Mouse (Mus musculus): ENCODE data around the gene Slc15a1.

The Slc15a1 gene

DNA sequence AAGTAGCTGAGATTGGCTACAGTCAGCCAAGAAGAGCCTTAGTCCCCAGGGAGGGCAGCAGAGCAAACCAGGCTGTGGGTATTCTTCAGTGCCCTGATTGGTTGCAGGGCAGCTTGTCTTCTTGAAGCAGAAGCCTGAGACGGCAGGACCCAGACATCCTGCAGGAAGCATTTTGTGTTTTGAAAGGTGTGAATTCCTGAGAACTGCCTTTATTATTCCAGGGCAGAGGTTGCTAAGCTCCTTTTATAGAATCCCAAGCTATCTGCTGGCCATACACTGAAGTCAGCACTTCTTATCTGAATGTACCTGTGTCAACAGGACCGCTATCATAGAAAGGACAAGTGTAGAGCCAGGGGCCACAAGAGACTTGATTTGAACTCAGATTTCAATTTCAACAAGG, 10.8 kb downstream of the Slc15a1 start:
- ATAC-seq (ENCODE audit: insufficient number of reproducible peaks, low FRiP score, low TSS enrichment), result no peak

DNA sequence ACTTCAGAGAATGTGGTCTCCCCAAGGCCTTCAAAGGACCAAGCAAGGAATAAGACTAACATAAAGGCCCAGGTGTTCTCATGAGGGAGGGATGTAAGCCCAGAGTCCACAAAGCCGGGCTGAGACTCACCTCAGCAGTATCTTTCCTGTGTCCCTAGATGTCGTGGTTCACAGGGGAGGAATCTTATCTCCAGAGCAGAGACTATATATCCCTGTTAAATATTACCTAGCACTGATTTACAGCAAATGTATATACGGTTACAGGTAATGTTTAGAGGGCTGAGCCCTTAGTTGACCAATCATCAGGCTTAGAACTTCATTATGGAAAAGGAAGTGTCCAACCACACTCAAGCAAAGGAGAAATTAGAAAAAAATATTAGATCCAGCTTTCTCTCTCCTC, 11.3 kb downstream of the Slc15a1 start:
- ATAC-seq (ENCODE audit: insufficient number of reproducible peaks, low FRiP score, low TSS enrichment), result no peak

DNA sequence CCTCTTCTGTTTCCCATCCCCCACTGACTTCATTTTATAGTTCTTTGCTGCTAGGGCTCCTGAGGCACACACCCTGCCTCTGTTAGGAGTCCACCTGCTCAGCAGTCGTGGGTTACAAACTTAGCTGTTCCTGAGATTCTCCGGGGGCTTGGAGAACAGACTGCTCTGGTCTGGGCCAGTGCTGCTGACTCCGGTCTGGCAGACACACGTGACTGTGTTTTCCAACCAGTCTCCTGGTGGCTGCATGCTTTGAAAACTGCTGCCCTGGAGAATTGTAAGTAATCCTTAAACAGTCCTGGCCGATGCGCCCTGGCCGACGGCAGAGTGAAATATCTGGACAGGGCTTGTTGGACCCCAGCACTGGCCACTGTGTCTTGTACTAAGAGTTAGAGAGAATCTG, 12.7 kb downstream of the Slc15a1 start:
- no peak for ATAC-seq (ENCODE audit: insufficient number of reproducible peaks, low FRiP score, low TSS enrichment)

DNA sequence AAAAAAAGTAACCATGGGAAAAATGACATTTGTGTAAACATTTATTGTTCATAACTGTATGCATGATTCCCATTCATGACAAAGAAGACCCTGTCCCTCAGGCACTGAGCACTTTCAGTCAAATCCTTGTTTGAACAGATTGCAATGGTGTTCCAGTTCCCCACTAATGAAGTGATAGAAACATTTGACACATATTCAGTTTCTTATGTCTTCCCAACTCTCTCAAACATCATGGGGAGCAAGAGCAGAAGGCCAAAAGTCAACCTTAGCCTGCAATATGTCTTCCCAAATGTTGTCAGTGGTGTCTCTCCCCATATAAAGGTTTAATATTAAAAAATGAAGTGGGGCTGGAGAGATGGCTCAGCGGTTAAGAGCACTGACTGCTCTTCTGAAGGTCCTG, 19.3 kb downstream of the Slc15a1 start:
- ATAC-seq (ENCODE audit: insufficient number of reproducible peaks, low FRiP score, low TSS enrichment), result no peak

DNA sequence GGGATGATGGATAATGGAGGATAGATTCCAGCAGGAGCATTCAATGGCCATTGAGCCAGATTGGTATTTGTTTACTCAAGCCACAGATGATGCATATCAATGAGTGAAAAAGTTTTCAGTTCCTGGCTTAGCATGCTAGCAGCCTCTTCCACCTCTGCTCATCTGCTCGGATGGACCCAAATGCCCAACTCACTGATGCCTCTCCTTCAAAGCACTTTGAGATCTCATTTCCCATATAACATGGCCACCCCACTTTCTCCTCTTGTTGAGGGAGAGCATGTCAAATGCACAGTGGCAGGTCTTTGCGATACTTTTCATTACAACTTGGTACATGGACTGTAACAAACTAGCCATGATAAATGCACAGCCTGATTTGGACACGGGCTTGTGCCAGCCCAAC, 20.6 kb downstream of the Slc15a1 start:
- no peak for ATAC-seq (ENCODE audit: insufficient number of reproducible peaks, low FRiP score, low TSS enrichment)

DNA sequence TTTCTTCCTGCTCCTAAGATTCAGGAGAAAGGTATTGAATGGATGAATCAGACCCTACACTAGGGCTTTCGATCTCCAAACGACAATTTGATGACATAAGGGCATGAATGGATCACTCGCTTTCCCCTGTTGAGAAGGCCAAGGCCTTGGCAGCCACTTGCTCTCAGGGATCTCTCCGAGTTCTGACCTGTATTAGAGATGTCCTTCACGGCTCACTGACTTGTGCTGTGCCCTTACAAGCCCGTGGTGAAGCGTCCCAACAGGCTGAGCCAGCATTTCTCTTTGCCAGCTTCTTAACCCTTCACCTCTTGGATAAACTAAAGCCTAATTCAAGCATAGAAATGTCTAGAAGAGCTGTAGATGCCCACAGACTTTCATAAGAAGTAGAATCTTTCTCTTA, 22.9 kb downstream of the Slc15a1 start:
- no peak for ATAC-seq (ENCODE audit: insufficient number of reproducible peaks, low FRiP score, low TSS enrichment)

DNA sequence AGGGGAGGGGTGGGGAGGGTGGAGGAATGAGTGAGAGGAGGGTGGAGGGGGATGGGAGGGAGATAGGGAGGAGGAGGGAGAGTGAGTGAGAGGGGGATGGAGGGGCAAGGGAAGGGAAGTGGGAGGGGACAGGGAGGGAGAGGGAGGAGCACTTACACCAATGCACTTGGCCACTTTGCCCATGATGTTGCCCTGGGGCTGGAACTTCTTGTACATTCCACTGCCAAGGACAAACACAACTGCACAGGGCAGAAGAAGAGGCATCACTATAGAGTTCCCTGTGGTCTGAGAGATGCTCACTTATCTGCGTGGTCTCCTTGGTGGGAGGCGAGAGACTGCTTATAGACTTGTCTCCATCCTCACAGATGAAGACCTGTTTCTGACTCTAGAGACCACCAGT, 23.5 kb downstream of the Slc15a1 start:
- no peak for ATAC-seq (ENCODE audit: insufficient number of reproducible peaks, low FRiP score, low TSS enrichment)

DNA sequence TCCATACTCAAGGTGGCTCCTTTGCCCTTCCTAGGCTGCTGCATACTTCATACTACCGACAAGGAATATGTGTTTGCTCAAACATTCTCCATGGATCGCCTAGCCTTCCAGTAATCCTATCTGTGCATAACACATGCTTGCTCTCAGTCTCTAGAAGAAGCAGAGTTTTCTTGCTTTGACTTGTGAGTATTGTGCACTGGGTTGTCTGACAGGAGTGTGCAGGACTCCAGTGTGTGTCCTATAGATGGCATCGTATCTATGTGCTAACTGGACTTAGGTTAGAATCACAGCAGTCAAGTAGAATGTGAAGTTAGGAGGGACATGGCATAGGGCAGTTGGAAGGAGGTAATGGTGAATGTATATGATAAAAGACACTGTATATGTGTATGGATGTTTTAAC, 26.0 kb downstream of the Slc15a1 start:
- ATAC-seq (ENCODE audit: insufficient number of reproducible peaks, low FRiP score, low TSS enrichment), result no peak

DNA sequence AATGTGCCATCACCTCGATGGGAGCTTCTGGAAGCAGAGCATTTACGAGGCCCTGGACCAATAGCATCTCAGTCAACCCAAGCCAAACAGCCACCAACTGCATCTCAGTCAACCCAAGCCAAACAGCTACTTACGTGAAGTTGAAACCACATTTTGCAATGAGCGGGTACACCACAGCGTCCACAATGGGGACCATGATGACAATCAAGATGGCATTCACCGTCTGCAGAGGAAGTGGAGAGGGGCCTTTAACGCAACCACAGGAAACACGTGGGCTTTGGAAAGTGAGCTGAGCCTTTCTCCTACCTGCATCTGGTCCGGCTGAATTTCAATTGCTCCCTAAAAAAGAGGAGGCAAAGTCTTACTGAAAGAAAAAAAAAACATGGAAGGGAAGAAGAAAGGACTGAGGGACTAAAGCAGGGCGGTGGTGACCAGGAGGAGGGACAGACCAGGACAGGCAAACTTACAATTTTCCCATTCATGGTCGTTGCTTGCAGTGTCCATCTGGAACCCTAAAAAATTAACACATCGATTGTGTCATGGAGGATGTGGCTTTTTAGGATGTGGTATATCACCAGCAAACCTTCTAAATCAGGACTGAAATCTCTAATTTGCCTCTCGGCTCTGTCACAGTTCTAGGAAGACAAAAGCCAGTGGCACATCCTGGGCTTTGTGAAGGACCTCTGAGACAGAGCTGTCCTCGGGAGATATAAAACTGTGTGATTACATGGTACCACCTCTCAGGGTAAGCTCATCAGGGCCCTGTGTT, 26.9 kb downstream of the Slc15a1 start:
- no peak for ATAC-seq (ENCODE audit: insufficient number of reproducible peaks, low FRiP score, low TSS enrichment)

DNA sequence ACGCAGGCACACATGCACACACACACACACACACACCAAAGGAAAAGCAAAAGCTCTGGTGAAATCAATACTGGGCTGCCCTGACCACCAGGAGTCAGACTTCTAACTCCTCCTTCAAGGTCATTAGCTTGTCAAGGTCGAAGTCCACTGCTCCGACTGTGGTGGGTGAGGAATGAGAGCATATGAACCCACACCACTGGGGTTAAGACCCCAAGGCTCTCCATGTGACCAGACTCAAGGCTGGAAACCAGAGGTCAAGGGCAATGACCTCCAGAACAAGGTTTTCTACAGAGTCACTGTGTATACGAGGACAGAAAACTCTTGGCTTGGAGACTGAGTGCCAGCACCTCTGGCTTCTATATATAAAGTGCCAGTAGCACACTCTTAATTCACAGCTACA, 31.2 kb downstream of the Slc15a1 start:
- ATAC-seq (ENCODE audit: insufficient number of reproducible peaks, low FRiP score, low TSS enrichment), result no peak

DNA sequence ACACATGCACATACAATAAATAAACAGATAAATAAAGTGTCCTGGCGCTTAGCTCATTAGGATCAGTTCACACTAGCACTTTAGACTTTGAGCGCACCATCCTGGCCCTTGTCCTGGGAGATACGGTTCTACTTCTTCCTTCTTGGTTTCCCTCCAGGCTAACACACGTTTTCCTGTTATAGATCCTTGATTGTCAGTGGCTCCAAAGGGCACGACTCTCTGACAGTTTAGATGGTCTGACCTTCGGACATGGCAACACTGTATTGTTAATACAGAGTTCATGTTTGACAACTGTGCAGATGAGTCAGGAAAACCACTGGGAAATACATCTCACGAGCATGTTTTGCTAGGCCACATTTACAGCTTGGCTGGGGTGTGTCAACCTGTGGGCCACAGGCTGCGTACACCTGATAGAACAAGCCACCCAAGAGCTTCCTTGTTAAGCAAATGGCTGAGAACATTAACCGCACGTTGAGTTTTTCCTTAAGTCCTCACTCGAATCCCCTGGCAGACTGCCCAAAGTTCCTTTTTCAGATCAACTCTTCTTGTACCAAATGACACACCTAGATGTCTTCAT, 33.4 kb downstream of the Slc15a1 start:
- no peak for ATAC-seq (ENCODE audit: insufficient number of reproducible peaks, low FRiP score, low TSS enrichment)

DNA sequence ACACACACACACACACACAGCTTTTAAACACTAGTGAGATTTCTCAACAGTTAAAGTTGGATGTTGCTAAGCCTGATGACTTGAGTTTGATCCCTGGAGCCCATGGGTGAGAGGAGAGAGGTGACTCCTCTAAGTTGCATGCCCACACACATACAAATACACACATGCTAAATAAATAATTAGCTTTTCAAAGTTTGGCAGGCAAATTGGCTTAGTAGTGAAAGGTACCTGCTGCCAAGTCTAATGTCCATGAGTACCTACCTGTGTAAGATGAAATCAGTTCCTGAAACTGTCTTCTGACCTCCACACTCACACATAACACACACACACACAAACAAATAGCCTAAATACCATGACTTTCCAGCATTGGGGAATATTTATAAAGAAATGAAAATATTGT, 35.5 kb downstream of the Slc15a1 start:
- ATAC-seq (ENCODE audit: insufficient number of reproducible peaks, low FRiP score, low TSS enrichment), result no peak

DNA sequence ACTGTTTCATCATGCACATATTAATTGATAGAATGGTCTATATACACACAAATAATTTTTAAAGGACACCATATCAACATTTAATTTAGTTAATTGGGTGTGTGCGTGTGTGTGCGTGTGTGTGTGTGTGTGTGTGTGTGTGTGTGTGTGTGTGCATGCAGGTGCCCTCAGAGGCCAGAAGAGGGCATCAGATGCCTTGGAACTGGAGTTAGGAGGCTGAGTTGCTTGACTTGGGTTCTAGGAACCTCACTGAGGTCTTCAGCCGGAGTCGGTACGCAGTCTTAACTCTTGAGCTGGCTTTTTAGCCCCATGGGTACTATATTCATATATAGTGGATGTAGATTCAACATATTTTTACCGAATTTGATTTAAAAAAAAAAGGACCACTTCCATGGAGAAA, 37.4 kb downstream of the Slc15a1 start:
- ATAC-seq (ENCODE audit: insufficient number of reproducible peaks, low FRiP score, low TSS enrichment), result no peak

DNA sequence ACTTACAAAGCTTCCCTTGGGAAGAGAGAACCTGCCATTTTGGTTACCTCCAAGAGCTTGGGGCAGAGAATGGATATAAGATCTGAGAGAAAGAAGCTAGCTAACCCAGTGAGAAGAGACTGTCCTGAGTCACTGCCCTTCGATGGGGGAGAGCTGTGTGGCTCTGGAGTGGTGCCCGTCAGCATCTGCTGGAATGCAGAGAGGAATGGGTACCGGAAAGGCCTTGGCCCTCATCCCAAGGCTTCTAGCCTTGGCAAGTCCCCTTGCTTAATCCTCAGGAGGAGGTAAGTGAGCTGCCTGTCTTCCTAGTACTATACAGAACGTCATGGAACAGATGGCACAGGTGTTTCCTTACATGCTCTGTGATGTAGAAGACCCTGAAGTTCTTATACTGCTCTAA, 38.6 kb downstream of the Slc15a1 start:
- ATAC-seq (ENCODE audit: insufficient number of reproducible peaks, low FRiP score, low TSS enrichment), result no peak

DNA sequence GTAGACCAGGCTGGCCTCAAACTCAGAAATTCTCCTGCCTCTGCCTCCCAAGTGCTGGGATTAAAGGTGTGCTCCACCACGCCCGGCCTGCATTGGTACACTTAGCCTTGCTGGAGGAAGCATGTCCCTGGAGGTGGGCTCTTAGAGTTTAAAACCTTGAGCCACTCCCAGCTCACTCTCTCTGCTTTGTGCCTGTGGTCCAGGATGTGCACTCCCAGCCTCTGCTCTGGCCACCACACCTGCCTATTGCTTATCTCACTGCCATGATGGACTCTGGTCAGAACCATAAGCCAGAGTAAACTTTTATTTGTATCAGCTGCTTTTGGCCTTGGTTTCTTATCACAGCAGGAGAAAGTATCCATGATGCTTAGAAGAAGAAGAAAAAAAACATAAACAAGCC, 40.7 kb downstream of the Slc15a1 start:
- ATAC-seq (ENCODE audit: insufficient number of reproducible peaks, low FRiP score, low TSS enrichment), result no peak

DNA sequence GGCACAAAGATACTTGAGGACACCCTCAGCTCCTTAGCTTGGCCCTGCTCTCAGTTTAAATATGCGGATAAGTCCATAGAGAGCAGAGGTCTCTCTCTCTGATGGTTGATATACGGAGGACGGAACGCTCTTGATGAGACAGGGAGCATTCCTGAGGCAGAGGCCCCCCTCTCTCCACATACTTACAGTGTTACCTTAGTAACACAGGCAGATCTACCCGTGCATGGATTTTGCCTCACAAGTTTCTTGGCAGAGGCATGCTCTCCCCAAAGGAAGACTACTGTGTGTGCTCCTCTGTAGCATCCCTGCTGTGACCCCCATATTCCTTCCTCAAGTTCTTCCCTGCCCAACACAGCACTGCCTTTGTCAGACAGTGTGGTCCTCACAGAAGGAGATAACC, 42.3 kb downstream of the Slc15a1 start:
- no peak for ATAC-seq (ENCODE audit: insufficient number of reproducible peaks, low FRiP score, low TSS enrichment)

DNA sequence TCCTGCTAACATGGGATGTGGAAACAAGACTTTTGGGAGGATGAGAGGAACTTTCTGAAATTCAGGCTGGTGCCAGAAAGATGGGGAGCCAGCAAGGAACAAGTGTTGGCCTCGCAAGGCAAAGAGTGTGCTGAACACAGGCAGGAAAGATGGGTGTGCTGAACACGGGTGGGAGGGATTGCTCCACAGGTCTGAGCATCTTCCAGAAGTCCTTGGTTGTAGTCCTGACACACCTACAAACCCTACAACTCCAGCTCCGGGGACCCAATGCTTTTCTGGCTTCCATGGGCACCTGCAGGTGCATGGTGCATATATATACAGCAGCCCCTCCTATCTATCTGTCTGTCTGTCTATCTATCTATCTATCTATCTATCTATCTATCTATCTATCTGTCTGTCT, 44.1 kb downstream of the Slc15a1 start:
- no peak for ATAC-seq (ENCODE audit: insufficient number of reproducible peaks, low FRiP score, low TSS enrichment)

DNA sequence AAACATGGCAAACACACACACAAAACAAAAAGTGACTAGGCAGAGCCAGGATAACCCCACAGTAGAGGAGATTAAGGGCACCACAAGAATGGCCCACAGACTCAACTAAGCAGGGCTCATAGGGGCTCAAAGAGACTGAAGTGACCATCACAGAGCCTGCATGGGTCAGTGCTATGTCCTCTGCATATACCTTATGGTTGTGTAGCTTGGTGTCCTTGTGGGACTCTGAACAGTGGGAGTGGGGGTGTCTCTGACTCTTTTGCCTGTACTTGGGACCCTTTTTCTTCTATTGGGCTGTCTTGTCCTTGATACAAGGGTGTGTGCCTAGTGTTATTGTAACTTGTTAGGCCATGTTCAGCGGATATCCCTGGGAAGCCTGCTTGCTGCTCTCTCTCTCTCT, 46.5 kb downstream of the Slc15a1 start:
- ATAC-seq (ENCODE audit: insufficient number of reproducible peaks, low FRiP score, low TSS enrichment), result no peak

DNA sequence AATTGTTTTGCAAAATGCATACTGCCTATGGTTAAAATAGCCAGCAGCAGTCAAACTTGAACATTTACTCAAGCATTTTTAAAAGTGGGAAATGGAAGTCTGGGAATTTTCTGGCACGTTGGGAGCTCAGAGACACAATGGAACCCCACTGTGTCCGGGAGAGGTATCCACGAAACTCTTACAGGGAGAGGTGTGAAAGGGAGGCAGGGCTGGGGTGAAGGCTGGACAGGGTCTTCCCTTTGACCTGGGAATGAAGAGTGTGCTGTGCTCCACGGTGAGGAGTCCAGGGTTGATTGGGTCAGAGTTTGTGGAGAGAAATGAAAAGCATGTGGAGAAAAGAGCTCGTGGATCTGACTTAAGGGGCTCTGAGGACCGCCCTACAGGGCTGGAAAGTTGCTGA, 47.5 kb downstream of the Slc15a1 start:
- ATAC-seq (ENCODE audit: insufficient number of reproducible peaks, low FRiP score, low TSS enrichment), result no peak

DNA sequence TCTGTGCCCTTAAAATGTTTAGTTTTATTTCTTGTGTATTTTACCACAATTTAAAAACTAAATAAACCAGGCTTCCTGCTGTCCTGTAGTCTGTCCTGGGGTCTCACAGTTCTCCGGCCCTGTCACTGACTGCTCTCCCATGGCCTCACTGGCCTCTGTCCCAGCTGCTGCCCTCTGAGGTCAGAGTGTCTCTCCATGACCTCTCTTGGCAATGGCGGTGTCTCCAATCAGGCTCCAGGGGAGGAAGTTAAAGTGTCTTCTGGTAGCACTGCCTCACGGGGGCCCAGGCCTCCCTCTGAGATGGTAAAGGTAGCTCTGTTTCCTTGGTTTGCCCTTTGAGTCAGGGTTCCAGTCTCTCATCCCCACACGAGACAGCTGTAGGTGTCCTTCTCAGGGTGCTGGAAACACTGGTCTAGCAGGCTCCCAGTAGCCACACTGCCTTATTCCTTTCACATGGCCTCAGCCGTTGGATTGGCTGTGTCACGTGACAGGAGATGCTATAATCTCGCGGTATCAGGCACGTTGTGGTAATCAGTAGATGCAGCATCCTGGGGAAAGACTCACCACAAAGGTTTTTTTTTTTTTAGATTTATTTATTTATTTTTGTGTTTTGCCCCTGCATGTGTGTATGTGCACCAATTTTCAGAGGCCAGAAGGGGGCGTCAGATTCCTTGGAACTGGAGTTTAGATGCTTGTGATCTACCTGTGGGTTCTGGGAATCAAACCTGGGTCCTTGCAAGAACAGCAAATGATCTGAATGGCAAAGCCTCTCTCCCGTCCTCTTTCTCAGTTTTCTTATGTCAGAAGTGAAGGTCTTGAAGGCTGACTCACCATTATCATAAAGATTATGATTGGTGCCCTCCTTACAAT, 48.4 kb downstream of the Slc15a1 start:
- ATAC-seq (ENCODE audit: insufficient number of reproducible peaks, low FRiP score, low TSS enrichment), result no peak

DNA sequence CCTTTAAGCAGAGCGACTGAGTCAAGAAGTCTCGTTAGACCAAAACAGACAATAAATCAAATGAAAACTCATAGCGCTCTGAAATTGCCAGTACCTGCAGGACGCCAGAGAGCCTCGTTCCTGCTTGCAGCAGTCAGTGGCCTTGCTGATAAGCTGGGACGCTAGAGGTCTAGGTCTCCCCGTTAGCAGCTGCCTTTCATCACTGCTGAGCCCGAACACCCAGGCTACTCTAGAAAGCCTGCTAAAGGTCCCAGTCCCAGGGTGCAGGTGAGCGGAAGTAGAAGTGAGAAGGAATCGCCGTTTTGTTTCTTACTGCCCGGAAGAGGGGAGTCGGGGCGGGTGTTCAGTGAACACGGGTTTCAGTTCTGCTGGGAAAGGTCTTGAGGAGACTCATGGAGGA, 49.1 kb downstream of the Slc15a1 start:
- ATAC-seq (ENCODE audit: insufficient number of reproducible peaks, low FRiP score, low TSS enrichment), result no peak
